Mouse (Mus musculus) neural tube, embryonic 13.5 days (tissue): ENCODE data around the gene Lrmp. TPM values are rescaled to one million over a fixed set of nuclear protein-coding genes. Genes with fewer than 3 reads are reported as not detected.
"Not testable (repeated sequence)": the region's sequence is repeated elsewhere in the genome, so short reads cannot be mapped to it uniquely, and the experiment has no call there.

Source experiments
- ATAC-seq: fragments of 200-750 bp; cut with Nextera tagmentation; 2 replicates; pipeline ENCODE4 v1.8.0; 2017; ENCODE audit warnings: low read depth, mild to moderate bottlenecking, moderate TSS enrichment, moderate library complexity
- H3K27ac ChIP-seq: fragments of 300-500 bp; sonication (generic); replicated peaks from 2 replicates; pipeline ENCODE4 v1.5.1; 2015; ENCODE audit warnings: moderate library complexity, mild to moderate bottlenecking, inconsistent platforms
- H3K27me3 ChIP-seq: fragments of 300-500 bp; sonication (generic); 2 replicates; pipeline ENCODE4 v1.6.1; 2015; ENCODE audit warnings: mild to moderate bottlenecking, inconsistent platforms
- H3K36me3 ChIP-seq: fragments of 300-500 bp; sonication (generic); 2 replicates; pipeline ENCODE4 v1.6.1; 2015; ENCODE audit warnings: mild to moderate bottlenecking, inconsistent platforms
- H3K4me1 ChIP-seq: fragments of 300-500 bp; sonication (generic); replicated peaks from 2 replicates; pipeline ENCODE4 v1.6.1; 2015; ENCODE audit warnings: inconsistent platforms
- H3K4me2 ChIP-seq: fragments of 300-500 bp; sonication (generic); 2 replicates; pipeline ENCODE4 v1.6.1; 2015; ENCODE audit warnings: inconsistent platforms, mild to moderate bottlenecking, moderate library complexity
- H3K4me3 ChIP-seq: fragments of 300-500 bp; sonication (generic); 2 replicates; pipeline ENCODE4 v1.5.1; 2015; ENCODE audit warnings: mild to moderate bottlenecking, inconsistent platforms
- H3K9ac ChIP-seq: fragments of 300-500 bp; sonication (generic); 2 replicates; pipeline ENCODE4 v1.6.1; 2015; ENCODE audit warnings: moderate library complexity, mild to moderate bottlenecking, inconsistent platforms
- H3K9me3 ChIP-seq: fragments of 300-500 bp; sonication (generic); 2 replicates; pipeline ENCODE4 v1.6.1; 2016; ENCODE audit warnings: inconsistent platforms
- WGBS: fragments of 180-500 bp; shearing (Covaris S2); methylation state at CpG from one replicate; pipeline ENCODE4 v1.1.7; 2015; 5-methylcytosine and 5-hydroxymethylcytosine counted together
- polyA plus RNA-seq: library from polyadenylated mRNA; unstranded; fragments of >200 nt; fragmentation: Nextera tagmentation; extraction: Ambion mirVana; gene quantifications from 2 replicates; pipeline ENCODE4 v1.2.1, GENCODE M21; 2015

Gene Lrmp
- polyA plus RNA-seq, 1 experiment from 2014 or later, result 0.93 TPM

DNA sequence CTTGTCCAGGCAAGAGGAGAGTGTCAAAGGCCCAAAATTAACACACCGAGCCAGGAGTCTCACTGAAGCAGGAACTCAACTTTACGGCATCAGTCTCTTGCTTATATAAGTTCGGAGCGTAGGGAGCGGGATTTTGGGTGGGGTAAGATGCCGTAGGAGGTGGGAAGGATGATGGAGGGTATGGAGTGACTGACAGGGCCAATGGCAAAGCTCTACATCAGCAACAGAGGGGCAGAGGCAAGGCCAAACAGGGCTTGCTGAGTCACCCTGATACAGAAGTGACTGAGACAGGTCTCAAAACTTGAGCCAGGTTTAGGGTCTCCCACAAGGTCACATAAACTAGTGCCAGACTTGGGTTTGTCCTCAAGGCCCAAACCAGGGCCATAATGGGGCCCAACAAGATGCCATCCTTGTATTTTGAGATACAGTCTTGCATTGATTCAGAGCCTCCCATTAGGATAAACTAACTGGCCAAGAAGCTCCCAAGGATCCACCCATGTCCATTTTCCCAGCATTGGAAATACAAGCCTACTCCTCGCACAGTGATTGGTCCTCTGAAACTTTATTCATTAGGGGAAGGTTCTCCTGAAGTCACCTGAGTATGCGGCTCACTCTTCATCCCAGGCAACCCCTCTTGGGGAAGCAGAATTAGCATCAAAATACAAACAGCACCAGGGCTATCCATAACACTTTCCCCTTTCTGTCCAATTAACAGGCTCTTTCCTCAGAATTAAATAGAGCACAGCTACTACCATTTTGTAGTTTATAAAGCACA, 30.9 kb upstream of the Lrmp start:
- ATAC-seq, result no peak
- WGBS, result 90% methylated on average over 8 of the region's 8 CpGs
- H3K9ac ChIP-seq, result no peak overlapping the region
- H3K27ac ChIP-seq, result no peak overlapping the region
- no peak overlapping the region for H3K4me2 ChIP-seq
- no peaks in the 10 kb centered on the region for H3K9me3 ChIP-seq
- H3K4me1 ChIP-seq, result no peaks in the 10 kb centered on the region
- no peaks in the 10 kb centered on the region for H3K27me3 ChIP-seq
- H3K4me3 ChIP-seq, result no peak overlapping the region
- no peaks in the 10 kb centered on the region for H3K36me3 ChIP-seq

DNA sequence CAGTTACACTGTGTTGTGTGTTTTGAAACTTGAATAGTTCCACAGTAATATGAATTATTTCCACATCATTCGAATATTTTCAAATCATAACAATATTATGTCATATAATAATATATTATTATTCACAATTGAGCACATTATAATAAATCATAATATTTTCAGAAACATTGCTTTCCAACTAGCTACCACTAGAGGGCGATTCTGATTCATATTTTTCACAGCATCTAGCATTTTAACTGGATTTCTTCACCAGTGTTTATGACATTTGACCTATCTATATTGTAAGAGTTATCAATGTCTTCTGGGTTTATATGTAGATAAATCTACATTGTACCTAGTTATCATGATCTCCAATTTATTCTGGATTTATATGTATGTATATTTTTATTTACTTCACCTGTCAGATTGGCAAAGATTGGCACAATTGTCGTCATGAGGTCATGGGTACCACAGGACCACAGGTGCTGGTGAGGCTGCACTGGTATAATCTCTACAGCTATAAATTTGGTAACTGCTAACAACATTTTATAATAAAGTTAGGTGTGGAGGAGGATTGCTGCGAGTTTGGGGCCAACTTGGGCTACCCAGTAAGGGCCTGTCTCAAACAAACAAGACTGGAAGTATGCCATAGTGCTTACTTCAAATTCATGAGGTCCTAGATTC, 26.9 kb upstream of the Lrmp start:
- H3K4me2 ChIP-seq, result no peak overlapping the region
- ATAC-seq, result no peak
- H3K36me3 ChIP-seq, result no peaks in the 10 kb centered on the region
- H3K4me3 ChIP-seq, result no peak overlapping the region
- no peak overlapping the region for H3K27ac ChIP-seq
- H3K9me3 ChIP-seq, result no peaks in the 10 kb centered on the region
- WGBS, result 48% methylated on average over 4 of the region's 4 CpGs
- H3K27me3 ChIP-seq, result no peaks in the 10 kb centered on the region
- H3K4me1 ChIP-seq, result no peaks in the 10 kb centered on the region
- H3K9ac ChIP-seq, result no peak overlapping the region

DNA sequence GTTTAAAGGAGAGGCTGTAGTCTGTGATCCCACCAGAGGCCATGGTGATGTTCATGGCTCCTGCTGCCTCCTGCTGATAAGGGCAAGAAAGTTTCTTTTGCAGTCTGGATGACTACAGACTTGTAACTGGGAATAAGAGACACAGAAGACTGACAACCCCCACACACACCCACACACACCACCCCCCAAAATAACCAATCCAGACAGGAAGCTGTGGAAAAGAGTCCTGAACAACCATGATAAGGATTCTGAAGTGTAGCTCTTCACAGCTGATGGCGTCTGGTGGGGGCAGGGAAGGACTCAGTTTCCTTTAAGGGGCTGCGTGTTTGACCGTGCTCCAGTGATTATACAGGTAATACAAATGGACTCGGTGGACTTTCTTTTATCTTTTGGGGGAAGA, 26.1 kb upstream of the Lrmp start:
- H3K4me3 ChIP-seq, result no peak overlapping the region

DNA sequence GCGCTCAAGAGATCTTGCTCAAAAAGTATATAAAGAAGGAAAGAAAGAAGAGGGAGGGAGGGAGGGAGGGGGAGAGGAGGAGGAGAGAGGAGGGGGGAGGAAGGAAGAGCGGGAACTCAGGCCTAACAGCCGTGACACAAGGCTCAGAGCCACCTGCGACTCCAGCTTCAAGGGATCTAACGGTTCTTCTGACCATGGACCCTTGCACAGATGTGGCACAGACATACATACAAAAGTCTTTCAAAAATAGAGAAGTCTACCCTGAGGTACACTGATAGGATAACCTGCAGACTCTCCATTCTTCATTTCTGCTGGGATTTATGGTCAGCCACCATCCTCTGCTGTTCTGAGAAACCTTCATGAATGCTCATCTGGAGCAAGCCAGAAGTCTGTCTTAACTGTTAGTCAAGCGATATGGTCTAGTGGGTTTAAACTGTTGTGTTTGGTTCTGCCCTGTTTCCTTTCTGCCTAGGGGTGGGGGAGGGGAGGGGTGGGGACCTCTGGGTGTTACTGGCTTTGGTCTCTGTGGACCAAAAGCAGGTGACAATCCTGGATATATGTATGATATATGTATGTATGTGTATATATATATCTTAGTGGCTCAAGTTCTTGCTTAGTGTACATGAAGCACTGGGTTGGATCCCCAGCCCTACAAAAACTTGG, 25.1 kb upstream of the Lrmp start:
- Histone ChIP-seq H3K36me3 (no peaks in the 10 kb centered on the region), H3K4me1 (no peaks in the 10 kb centered on the region), H3K27me3 (no peaks in the 10 kb centered on the region), H3K4me2 (no peak overlapping the region), H3K9ac (no peak overlapping the region), H3K27ac (no peak overlapping the region), H3K4me3 (no peak overlapping the region), H3K9me3 (no peaks in the 10 kb centered on the region)
- no peak for ATAC-seq
- 68% methylated on average over 6 of the region's 6 CpGs for WGBS

More for the DNA sequence above, 26.1 kb upstream of the Lrmp start:
- Histone ChIP-seq H3K4me1 (no peaks in the 10 kb centered on the region), H3K27me3 (no peaks in the 10 kb centered on the region), H3K36me3 (no peaks in the 10 kb centered on the region), H3K9me3 (no peaks in the 10 kb centered on the region), H3K4me2 (no peak overlapping the region), H3K27ac (no peak overlapping the region), H3K9ac (no peak overlapping the region)
- ATAC-seq, result no peak
- 85% methylated on average over 4 of the region's 4 CpGs for WGBS

DNA sequence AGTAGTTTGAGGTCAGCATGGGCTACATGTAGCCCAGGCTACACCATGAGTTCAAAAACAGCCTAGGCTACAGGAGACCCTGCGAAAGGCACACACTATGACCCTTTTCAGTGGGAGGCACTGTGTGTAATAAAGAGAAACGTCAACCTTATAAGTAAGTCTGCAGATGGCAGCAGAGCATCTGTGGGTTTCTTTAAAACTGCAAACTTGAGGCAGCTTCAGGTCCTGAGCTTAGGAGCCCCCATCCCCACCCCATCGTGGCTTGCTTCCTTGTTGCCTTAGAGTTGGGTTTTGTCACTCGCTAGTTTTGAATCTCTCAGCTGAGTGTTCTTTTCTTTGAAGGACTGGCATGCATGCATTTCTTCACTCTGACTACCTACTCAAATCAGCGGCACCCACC, 24.5 kb upstream of the Lrmp start:
- Histone ChIP-seq H3K9ac (no peak overlapping the region), H3K36me3 (no peaks in the 10 kb centered on the region), H3K4me1 (no peaks in the 10 kb centered on the region), H3K4me2 (no peak overlapping the region), H3K27ac (no peak overlapping the region), H3K4me3 (no peak overlapping the region), H3K9me3 (no peaks in the 10 kb centered on the region), H3K27me3 (no peaks in the 10 kb centered on the region)
- 77% methylated on average over 5 of the region's 5 CpGs for WGBS
- ATAC-seq, result no peak

DNA sequence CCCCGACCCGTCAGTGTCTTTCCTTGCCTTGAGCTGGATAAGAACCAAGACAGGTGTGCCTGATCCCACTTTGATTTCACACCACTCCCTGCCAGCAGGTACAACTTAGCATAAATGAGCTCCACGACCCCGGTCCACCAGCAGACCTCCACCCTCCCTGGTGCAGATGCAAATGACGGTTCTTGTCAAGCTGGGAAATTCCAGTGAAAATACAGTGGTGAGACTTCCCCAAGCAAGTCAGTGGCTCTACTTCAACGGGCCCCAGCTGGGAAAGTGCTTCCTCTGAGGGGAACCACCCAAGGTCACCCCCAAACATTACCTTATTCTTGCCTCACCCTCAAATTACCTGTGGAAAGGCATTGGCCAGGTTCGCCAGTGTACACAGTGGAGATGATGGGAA, 23.5 kb upstream of the Lrmp start:
- no peaks in the 10 kb centered on the region for H3K4me1 ChIP-seq
- H3K4me2 ChIP-seq, result no peak overlapping the region
- no peaks in the 10 kb centered on the region for H3K36me3 ChIP-seq
- H3K4me3 ChIP-seq, result no peak overlapping the region
- no peak overlapping the region for H3K9ac ChIP-seq
- no peaks in the 10 kb centered on the region for H3K9me3 ChIP-seq
- H3K27ac ChIP-seq, result no peak overlapping the region
- WGBS, result 86% methylated on average over 7 of the region's 7 CpGs
- ATAC-seq, result no peak
- no peaks in the 10 kb centered on the region for H3K27me3 ChIP-seq

DNA sequence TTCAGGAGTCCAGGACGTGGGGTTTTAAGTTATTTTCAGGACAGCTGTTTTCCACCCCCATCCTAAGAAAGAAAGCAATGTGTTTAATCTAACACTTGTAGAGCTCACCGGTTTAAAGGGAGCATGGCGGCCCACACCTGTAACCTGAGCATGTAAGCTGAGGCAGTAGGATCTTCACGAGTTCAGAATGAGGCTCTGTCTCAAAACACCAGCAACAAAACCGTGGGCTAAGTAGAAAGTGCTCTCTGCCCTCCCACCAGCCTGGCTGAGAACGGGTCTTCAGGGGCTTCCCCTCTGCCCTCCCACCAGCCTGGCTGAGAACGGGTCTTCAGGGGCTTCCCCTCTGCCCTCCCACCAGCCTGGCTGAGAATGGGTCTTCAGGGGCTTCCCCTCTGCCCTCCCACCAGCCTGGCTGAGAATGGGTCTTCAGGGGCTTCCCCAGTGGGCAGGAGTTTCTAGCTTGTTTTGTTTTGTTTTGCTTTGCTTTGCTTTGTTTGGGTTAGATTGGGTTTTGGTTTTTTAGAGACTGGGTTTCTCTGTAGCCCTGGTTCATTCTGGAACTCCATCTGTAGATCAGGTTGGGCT, 22.3 kb upstream of the Lrmp start:
- H3K9me3 ChIP-seq, H3K4me2 ChIP-seq, ATAC-seq, H3K4me3 ChIP-seq, H3K27me3 ChIP-seq, H3K9ac ChIP-seq, H3K36me3 ChIP-seq, H3K27ac ChIP-seq, H3K4me1 ChIP-seq: not testable (repeated sequence)
- WGBS, result 60% methylated on average over 7 of the region's 7 CpGs

DNA sequence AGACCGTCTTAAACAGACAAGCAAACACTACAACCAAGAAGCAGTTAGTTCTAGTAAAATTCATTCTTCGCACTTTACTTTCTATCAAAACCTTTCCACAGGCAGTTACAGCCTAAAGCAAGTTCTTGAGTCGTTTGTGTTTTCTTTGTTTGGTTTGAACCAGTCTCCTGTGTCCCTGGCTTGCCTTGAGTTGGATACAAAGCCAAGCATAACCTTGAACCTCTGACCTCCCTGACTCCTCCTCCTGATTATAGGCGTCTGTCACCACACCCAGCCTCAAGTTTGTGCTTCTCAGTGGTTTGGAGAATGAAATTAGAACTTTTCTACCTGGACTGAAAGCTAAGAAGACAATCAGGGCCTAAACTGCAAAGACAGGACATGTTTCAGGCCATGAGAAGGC, 21.0 kb upstream of the Lrmp start:
- Histone ChIP-seq H3K9ac (no peak overlapping the region), H3K4me3 (no peak overlapping the region), H3K9me3 (no peaks in the 10 kb centered on the region), H3K4me1 (no peaks in the 10 kb centered on the region), H3K4me2 (no peak overlapping the region), H3K27ac (no peak overlapping the region), H3K36me3 (no peaks in the 10 kb centered on the region), H3K27me3 (no peaks in the 10 kb centered on the region)
- ATAC-seq, result no peak
- 76% methylated on average over 4 of the region's 4 CpGs for WGBS

DNA sequence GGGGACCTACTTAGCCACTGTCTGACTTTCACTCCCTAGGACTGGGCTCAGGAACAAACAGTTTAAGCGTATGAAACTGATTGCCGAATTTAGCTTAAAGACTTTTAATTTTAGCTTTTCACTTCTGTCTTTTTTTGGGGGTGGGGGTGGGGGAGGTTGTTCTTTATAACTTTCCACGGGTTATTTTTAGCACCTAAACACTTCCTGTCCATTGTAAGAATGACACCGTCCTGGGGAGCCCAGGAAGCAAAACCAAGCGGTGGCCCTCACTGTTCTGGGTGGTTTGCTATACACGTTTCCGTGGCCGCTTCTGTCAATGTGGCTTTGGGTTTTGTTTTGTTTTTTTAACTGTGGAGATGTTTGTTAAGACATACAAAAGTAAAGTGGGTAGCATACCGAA, 14.5 kb upstream of the Lrmp start:
- WGBS, result 71% methylated on average over 9 of the region's 9 CpGs

DNA sequence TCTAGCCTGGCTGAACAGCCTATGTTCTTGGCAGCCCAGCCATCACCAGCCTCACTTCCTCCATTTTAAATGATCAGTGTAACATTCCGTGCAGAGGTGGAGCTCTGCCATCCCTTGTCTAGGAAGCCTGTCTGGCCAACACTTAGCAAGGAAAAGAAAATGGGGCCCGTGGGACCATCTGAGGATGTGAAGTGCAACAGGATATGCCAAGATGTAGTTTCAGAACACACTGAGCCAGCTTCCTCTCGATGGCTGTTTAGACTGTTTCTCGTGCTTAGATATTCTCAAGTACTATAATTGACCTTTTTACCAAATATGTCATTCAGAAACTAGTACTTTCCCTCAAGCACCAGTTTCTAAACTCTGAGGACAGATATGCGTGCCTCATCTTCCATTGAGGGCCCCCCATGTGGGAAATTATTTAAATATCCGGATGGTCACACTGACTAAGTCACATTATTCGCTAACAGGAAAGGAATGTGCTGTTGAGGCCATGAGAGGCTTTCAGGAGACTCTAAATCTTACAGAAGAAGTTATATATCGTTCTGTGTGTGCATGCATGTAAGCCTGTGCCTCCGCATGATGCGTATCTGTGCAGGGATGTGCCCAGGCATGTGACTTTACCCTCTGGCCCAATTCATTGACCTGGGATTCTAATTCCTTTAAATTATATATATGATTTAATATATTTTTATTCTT, 11.1 kb upstream of the Lrmp start:
- no peaks in the 10 kb centered on the region for H3K4me1 ChIP-seq
- no peak overlapping the region for H3K27ac ChIP-seq
- H3K4me2 ChIP-seq, result no peak overlapping the region
- H3K9ac ChIP-seq, result no peak overlapping the region
- no peaks in the 10 kb centered on the region for H3K9me3 ChIP-seq
- no peak overlapping the region for H3K4me3 ChIP-seq
- 76% methylated on average over 10 of the region's 10 CpGs for WGBS
- H3K36me3 ChIP-seq, result no peaks in the 10 kb centered on the region
- no peak for ATAC-seq
- no peaks in the 10 kb centered on the region for H3K27me3 ChIP-seq

More for the DNA sequence above, 14.5 kb upstream of the Lrmp start:
- no peak overlapping the region for H3K4me3 ChIP-seq
- no peaks in the 10 kb centered on the region for H3K36me3 ChIP-seq
- H3K9me3 ChIP-seq, result no peaks in the 10 kb centered on the region
- no peak for ATAC-seq
- H3K4me1 ChIP-seq, result no peaks in the 10 kb centered on the region
- no peak overlapping the region for H3K9ac ChIP-seq
- H3K4me2 ChIP-seq, result no peak overlapping the region
- no peak overlapping the region for H3K27ac ChIP-seq
- no peaks in the 10 kb centered on the region for H3K27me3 ChIP-seq

DNA sequence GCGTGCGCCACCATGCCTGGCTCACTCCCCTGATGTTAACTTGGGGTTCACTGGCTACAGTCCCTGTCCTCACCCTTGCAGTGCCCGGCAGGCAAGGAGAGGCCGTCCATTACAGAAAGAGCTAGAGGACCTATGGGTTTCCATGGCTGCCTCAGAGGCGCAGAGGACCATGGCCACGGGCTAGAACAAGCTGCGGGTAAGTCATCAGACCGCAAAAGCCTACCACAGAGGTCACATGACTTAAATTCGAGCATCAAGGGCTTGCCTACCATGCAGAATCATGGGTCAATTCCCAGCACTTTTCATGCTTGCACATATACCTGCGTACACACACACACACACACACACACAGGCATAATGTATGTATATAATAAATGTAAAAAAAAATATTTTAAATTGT, 10.0 kb upstream of the Lrmp start:
- Histone ChIP-seq H3K4me1 (no peaks in the 10 kb centered on the region), H3K27me3 (no peaks in the 10 kb centered on the region), H3K4me2 (no peak overlapping the region), H3K27ac (no peak overlapping the region), H3K9ac (no peak overlapping the region), H3K9me3 (no peaks in the 10 kb centered on the region), H3K36me3 (no peaks in the 10 kb centered on the region), H3K4me3 (no peak overlapping the region)
- no peak for ATAC-seq
- 92% methylated on average over 10 of the region's 10 CpGs for WGBS
